Mouse (Mus musculus) kidney, adult 9 months (tissue): ENCODE data around the gene Hist1h2bm.
"Not testable (repeated sequence)": the region's sequence is repeated elsewhere in the genome, so short reads cannot be mapped to it uniquely, and the experiment has no call there.

ENCODE experiments used
- DNase-seq: peaks from one replicate; pipeline ENCODE4 v3.0.0; 2022

The Hist1h2bm gene

GRCm38 (mm10) chr13:21721757-21722372, at the start of gene Hist1h2bm:
TSS of gene Hist1h2bm (plus strand) at chr13:21722044.
- DNase-seq = peak; percentile 64

DNA sequence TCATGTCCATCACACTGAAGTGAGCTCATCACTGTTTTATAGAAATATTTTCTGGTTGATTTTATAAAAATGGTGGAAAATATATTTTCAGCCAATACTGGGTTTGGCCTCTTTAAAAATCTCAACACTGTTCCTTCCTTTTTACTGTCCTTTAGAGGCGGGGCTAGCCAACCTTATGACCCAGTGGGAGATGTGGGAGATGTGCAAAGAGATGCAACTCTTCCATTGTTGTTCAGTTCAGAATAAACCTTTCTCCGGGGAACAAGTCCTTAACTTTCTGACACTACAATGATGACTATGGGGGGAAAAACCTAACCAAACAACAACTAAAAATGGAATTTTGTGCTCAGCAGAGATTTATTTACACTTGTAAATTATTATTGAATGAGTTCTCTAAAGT, 44.5 kb upstream of the Hist1h2bm start, which contains the start of gene Olfr1360:
Gene Olfr1360 (minus strand): TSS at position 101 of the 400 bp plus-strand sequence.
- DNase-seq = no peak

DNA sequence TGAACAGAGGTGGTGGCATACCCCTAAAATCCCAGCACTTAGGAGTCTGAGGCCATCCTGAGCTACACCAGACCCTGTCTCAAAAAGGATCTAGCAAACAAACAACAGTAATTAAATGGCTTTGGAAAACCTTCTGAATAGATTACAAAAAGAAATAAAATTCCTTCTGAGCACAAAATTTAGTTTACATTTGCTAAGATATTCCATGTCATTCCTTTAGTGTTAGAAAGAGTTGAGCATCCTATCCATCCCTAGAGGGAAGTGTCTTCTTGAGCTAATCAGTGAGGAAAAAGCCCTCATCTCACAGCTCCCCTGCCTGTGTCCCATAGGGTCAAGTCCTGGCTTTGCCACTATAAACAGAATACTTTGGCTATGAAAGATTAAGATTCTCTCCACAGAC, 24.0 kb upstream of the Hist1h2bm start, which contains the start of gene Olfr1359:
Gene Olfr1359 (plus strand): TSS at position 301 of the 400 bp plus-strand sequence.
- DNase-seq = no peak

DNA sequence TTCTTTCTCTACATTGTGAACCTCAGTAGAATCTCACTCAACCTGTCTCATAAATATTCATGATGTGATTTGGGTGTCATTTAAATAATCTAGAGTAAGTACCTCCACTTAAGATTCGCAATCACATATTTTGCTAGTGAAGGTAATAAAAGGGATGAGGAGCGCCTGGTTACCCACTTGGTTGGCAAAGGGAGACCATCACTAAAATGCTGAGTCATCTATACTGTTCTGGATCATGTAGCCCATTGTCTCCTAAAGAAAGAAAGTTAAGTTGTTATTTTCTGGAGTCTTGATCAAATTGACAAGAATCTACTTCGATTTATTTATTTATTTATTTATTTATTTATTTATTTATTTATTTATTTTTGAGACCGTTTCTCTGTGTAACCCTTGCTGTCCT, 15.2 kb upstream of the Hist1h2bm start:
- no peak for DNase-seq

DNA sequence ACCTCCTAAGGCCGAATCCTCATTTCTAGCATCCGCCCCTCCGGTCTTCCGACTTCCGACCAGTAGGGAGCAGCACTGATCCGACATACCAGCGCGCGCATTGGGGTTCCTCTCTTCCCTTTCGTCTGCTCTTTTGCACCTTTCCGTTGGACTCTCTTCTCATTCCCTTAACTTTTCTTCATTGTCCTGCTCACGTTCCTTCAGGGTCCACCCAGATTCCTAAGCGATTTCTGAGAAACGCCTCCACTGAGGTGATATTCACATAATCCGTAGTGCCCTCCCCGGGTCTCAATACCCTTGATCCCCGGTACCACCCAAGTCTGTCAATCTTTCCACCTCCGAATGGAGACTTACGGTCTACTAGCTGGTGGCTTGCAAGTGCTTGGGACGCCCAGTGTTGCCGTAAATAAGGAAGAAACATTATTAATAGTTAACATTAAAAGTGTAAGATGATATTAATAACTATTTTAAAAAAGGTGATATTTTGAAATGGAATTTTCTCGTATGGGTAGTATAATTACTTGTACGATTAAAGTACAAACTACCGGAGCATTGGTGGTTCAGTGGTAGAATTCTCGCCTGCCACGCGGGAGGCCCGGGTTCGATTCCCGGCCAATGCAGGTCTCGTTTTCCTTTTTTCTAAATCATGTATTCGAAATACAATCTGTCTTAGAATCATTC, 11.7 kb upstream of the Hist1h2bm start:
- peak; percentile 88 for DNase-seq

- DNase-seq = peak; percentile 81
These were observed 10.9 kb upstream of the Hist1h2bm start for GRCm38 (mm10) chr13:21710821-21711525.

DNA sequence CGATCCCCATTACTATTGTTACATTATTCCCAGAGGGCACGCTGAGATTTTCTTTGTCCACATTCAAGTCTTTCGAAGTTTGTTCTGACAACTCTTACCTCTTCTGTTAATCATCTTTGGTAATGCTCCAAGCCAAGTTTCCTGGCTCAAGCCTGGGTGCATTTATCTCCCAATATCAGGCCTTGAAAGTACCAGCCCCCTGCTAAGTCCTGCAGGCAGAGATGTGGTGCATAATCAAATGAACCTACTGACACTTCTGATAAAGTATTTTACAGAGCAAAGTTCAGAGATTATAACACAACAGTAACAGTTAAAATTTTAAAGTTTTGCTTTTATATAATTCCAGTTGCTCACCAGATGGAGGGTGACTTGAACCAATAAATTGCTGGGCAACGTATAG, 10.1 kb upstream of the Hist1h2bm start:
- no peak for DNase-seq

GRCm38 (mm10) chr13:21714725-21715124, 7.1 kb upstream of the Hist1h2bm start:
- DNase-seq = peak; percentile 73

- DNase-seq = no peak
These were observed 6.5 kb upstream of the Hist1h2bm start for GRCm38 (mm10) chr13:21715131-21715863.

- DNase-seq = peak; percentile 76
These were observed 5.8 kb upstream of the Hist1h2bm start, which contains the start of the genes Hist1h2bl and Hist1h2ai for GRCm38 (mm10) chr13:21715864-21716539. TSS of gene Hist1h2bl (minus strand) at chr13:21716143. TSS of gene Hist1h2ai (plus strand) at chr13:21716422.

- DNase-seq = peak; percentile 31
These were observed 5.1 kb upstream of the Hist1h2bm start for GRCm38 (mm10) chr13:21716540-21717391.

GRCm38 (mm10) chr13:21717397-21718357, 4.2 kb upstream of the Hist1h2bm start, which contains the start of gene Hist1h3h:
TSS of gene Hist1h3h (plus strand) at chr13:21717659.
- peak; percentile 58 for DNase-seq

DNA sequence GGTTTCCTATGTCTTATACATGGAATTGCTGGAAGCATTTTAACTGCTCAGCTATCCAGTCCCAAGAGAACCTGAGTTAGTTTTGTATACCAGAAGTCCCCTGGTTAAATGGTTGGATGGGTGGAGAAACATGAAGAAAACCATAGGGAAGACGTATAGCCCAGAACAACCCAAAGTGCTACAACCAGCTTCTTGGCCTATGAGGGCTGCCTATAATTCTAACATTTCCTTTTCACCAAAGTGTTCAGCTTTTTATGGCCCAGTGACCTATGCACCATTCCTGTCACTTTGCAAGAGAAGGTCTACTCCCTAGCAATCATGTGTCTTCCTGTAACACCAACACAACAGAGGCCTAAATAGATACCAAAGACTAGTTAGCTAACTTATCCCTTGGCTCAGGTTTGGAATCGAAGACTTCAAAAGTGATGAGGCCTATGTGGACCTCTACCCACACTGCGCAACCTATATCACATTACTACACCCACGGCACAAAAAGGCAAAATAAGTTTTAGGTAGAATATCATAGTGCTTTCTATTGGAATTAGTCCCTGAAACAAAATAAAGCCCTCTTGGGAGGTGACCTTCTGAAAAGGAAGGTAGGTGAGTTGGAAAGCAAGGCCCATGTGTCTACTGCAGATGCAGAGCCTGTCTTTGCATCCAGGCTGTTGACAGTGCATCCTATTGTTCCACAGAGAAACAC, 3.3 kb upstream of the Hist1h2bm start:
- DNase-seq = no peak

GRCm38 (mm10) chr13:21721107-21721756, 612 bp upstream of the Hist1h2bm start:
- not testable (repeated sequence) for DNase-seq

DNA sequence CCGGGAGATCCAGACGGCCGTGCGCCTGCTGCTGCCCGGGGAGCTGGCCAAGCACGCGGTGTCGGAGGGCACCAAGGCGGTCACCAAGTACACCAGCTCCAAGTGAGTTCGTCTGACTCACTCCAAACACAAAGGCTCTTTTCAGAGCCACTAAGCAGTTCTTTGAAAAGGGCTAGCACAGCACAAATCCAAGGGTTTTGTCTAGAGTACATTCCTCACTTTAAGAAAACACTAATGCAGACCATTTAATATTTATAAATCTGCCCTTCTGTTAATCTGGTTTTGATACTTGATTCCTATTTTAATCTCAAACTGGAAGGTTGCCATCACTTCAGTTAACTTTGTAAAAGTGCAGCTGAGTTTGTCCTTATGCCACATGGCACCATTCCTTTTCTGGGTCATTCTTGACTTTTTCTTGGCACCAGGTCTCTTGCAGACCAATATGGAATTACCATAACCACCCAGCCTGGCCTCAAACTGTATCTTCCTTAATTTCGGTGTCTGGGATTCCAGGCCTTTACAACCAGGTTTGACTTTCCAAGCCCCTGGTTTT, 605 bp downstream of the Hist1h2bm start:
- DNase-seq = no peak

- no peak for DNase-seq
These were observed 1.4 kb downstream of the Hist1h2bm start for GRCm38 (mm10) chr13:21722993-21723836.

- DNase-seq = no peak
These were observed 6.2 kb downstream of the Hist1h2bm start for GRCm38 (mm10) chr13:21727948-21728572.
